Mouse (Mus musculus) retina, postnatal 7 days (tissue): Measurements from ENCODE around the gene Tnp2.

ENCODE experiments used
- DNase-seq: peaks from one replicate; pipeline ENCODE4 v3.0.0-alpha.2; 2012; ENCODE audit warnings: low read depth, low spot score

The Tnp2 gene

GRCm38 (mm10) chr16:10768821-10769220 is 19.6 kb downstream of the Tnp2 start:
- no peak for DNase-seq

DNA sequence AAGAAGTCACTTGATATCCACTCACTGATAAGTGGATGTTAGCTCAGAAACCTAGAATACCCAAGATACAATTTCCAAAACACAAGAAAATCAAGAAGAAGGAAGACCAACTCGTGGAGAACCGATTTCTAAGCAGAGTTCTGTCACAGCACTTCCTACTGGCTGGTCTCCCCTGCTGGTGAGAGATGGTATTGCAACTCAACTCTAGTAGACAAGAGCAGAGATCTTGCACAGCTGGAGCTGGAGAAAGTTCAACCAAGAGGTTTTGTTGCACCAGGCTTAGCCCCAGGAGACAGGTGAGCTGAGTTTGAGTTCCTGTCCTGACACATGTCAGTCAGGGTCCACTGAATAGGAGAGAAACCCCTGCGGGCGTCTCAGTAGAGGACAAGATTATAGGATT is 21.3 kb downstream of the Tnp2 start:
- DNase-seq, result peak; percentile 43

DNA sequence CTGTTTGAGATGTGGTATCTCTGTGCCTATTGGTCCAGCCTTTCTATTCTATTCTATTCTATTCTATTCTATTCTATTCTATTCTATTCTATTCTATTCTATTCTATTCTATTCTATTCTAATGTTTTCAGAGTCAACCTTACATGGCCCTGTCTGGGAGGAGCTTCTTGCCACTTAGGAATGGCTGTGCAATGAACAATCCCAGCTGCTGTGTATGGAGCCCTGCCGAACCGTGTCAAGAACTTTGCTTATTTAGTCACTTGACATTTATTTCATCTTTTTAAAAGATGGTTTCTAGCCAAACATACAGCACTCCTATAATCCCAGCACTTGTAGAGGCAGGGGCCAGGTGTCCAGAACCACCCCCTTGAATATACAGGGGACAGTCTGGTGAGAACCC is 24.1 kb downstream of the Tnp2 start:
- DNase-seq, result no peak

- DNase-seq, result no peak
Observed at GRCm38 (mm10) chr16:10763540-10764264, 24.8 kb downstream of the Tnp2 start.

GRCm38 (mm10) chr16:10762569-10763180 is 25.8 kb downstream of the Tnp2 start:
- no peak for DNase-seq

DNA sequence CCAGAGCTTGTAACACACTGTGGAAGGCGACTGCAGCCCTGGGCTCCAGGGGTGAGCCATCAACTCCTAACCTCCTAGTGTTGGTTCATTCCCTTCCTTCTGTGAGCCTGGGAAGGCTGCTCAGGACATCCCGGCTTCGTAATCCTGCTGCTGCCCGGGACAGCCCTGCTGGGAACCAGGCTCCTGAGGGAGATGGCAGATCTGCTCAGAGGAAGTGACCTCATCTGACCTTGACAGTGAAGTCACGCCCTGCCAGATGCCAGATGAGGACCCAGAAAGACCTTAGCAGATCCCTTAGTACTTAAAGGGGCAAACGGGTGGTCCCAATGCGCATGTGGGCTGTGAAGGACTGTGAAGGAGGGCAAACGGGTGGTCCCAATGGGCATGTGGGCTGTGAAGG is 27.3 kb downstream of the Tnp2 start:
- DNase-seq, result no peak

- DNase-seq, result no peak
Observed at GRCm38 (mm10) chr16:10756168-10756567, 32.3 kb downstream of the Tnp2 start.

GRCm38 (mm10) chr16:10754521-10755296 is 33.8 kb downstream of the Tnp2 start:
- DNase-seq, result no peak

DNA sequence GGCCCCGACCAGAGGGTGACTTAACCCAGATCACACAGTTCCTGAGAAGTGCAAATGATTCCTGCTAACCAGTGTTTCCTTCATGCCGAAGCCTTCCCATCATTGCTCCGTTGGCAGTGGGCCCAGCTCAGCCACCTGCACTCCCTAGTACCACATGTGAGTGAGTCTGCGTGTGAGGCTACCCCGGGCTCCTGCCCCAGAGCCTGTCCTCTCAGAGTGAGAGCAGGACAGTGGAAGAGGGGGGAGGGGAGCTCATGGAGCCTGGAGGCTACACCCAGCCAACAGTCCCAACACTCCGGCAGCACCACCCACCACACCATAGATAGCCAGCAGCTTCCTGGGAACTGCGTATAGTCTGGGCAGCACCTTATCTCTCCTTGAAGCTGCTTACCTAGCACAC is 38.6 kb downstream of the Tnp2 start:
- DNase-seq, result no peak

GRCm38 (mm10) chr16:10749226-10749625 is 39.2 kb downstream of the Tnp2 start:
- no peak for DNase-seq

DNA sequence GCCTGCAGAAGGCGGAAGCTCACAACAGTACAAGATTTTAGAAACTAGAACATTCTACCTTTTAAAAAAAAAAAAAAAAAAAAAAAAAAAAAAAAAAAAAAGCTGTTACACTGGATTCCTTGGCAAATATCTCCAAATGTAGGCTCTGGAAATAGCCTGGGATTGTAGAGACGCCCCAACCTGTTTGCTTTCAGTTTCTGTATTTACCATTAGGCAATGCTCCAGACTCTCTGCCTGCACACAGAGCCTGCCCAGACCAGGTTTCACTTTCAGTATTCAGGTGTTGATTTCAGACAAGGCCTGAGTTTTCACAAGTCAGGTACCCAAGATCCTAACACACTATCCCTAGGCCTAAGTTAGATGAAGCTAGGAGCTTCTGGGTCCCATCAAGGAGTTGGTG is 47.4 kb downstream of the Tnp2 start:
- DNase-seq, result no peak

DNA sequence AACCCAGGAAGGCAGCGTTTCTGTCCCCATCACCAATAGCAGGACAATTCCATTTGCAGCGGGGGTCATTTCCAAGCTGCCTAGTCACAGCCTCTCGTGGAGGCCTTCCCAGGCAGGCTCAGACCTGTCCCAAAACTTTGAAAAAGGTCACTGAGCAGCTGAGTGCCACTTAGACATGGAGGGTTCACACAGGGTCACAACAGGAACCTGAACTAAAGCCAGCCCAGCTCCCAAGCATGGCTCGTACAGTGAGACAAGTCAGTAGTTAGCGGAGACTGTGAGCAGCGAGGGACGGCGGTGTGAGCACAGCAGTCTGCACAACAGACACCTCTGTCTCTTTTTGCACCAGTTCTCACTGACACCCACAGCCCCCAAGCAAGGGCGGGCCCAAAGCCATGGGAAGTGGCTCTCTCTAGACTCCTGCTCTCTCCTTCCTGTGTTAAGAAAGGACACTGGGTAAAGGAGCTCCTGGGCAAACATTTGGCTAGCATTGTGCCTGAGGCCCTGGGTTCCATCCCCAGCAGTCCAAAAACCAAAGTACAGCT is 48.5 kb downstream of the Tnp2 start:
- DNase-seq, result no peak

GRCm38 (mm10) chr16:10738866-10739265 is 49.6 kb downstream of the Tnp2 start:
- DNase-seq, result no peak
